Mouse (Mus musculus) hindbrain, embryonic 15.5 days (tissue): Measurements from ENCODE around the gene Elp4. TPM values are rescaled to one million over a fixed set of nuclear protein-coding genes. Genes with fewer than 3 reads are reported as not detected.

Source experiments
- ATAC-seq: fragments of 200-750 bp; cut with Nextera tagmentation; 2 replicates; pipeline ENCODE4 v1.8.0; 2017; ENCODE audit warnings: low read depth, moderate number of reproducible peaks, moderate TSS enrichment; ENCODE audit not compliant: low FRiP score
- H3K27ac ChIP-seq: fragments of 300-500 bp; sonication (generic); replicated peaks from 2 replicates; pipeline ENCODE4 v1.5.1; 2015; ENCODE audit warnings: mild to moderate bottlenecking, inconsistent platforms
- H3K27me3 ChIP-seq: fragments of 300-500 bp; sonication (generic); 2 replicates; pipeline ENCODE4 v1.6.1; 2015; ENCODE audit warnings: control low read depth, inconsistent platforms
- H3K36me3 ChIP-seq: fragments of 300-500 bp; sonication (generic); 2 replicates; pipeline ENCODE4 v1.6.1; 2015; ENCODE audit warnings: control low read depth, inconsistent platforms
- H3K4me1 ChIP-seq: fragments of 300-500 bp; sonication (generic); replicated peaks from 2 replicates; pipeline ENCODE4 v1.6.1; 2015; ENCODE audit warnings: control low read depth, inconsistent platforms
- H3K4me2 ChIP-seq: fragments of 300-500 bp; sonication (generic); 2 replicates; pipeline ENCODE4 v1.6.1; 2015; ENCODE audit warnings: moderate library complexity, mild to moderate bottlenecking, inconsistent platforms
- H3K4me3 ChIP-seq: fragments of 300-500 bp; sonication (generic); 2 replicates; pipeline ENCODE4 v1.5.1; 2015; ENCODE audit warnings: mild to moderate bottlenecking, inconsistent platforms
- H3K9ac ChIP-seq: fragments of 300-500 bp; sonication (generic); 2 replicates; pipeline ENCODE4 v1.6.1; 2015; ENCODE audit warnings: inconsistent platforms
- H3K9me3 ChIP-seq: fragments of 300-500 bp; sonication (generic); 2 replicates; pipeline ENCODE4 v1.6.1; 2016; ENCODE audit warnings: control low read depth, inconsistent platforms
- WGBS: fragments of 180-500 bp; shearing (Covaris S2); methylation state at CpG from one replicate; pipeline ENCODE4 v1.1.7; 2015; 5-methylcytosine and 5-hydroxymethylcytosine counted together
- polyA plus RNA-seq: library from polyadenylated mRNA; unstranded; fragments of >200 nt; fragmentation: Nextera tagmentation; extraction: Ambion mirVana; gene quantifications from 2 replicates; pipeline ENCODE4 v1.2.1, GENCODE M21; 2015

Gene Elp4
- polyA plus RNA-seq, 1 experiment from 2014 or later: 39.3 TPM

DNA sequence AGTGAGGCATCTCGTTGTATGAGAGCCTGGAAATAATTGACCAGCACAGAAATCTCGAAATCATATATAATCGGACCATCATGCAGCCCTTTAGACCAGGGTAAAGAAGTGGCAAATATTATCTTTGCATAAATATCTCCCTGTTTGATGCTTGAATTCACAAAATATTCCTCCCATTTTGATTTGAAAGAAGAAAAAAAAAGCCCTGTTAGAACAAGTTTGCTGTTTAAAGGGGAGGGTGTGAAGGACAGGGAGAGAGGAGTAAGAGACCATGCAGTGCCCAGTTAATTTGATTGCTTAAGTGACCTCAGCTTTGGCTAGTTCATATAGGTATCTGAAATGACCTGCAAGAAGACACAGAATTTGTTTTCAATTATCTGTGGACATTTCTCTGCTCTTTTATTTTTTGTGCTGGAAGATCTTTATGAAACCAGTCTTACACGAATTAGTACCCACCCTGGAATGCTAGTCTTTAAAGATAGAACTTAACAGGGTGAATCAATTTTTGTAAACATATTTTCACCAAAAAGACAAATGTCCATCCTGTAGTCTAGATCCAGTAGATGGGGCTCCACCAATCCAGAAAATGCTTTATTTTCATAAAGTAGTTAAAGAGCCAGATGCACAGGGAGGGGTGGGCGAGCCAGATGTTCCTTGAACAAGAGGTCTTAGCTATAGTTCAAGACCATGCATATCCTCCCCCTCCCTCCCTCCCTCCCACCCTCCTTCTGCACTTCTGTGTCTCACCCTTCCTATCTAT lies 238.7 kb downstream of the Elp4 start:
- Histone ChIP-seq H3K4me1 (peaks cover 14% of the 10 kb centered on the region), H3K36me3 (no peaks in the 10 kb centered on the region), H3K4me2 (no peak overlapping the region), H3K27ac (no peak overlapping the region), H3K27me3 (peaks cover 77% of the 10 kb centered on the region), H3K9me3 (no peaks in the 10 kb centered on the region), H3K9ac (no peak overlapping the region), H3K4me3 (no peak overlapping the region)
- no peak for ATAC-seq
- 28% methylated on average over 5 of the region's 5 CpGs for WGBS

DNA sequence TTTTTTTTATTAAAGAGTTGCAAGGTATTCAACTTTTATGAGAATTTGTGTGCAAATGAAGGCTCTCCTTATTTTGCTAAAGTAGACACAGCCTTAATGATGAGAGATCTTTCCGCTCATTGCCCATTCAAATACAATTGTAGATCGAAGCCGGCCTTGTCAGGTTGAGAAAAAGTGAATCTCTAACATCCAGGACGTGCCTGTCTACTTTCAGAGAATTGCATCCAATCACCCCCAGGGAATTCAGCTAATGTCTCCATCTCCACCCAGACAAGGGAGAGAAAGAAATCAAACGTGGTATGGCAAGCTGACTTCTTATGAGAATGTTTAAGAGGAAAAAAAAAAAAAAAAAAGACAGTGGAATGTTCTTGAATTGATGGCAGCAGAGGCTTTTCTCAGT lies 239.4 kb downstream of the Elp4 start:
- H3K36me3 ChIP-seq: no peaks in the 10 kb centered on the region
- no peak overlapping the region for H3K4me3 ChIP-seq
- peaks cover 79% of the 10 kb centered on the region for H3K27me3 ChIP-seq
- H3K9me3 ChIP-seq: no peaks in the 10 kb centered on the region
- WGBS: 15% methylated on average over 5 of the region's 5 CpGs
- no peak overlapping the region for H3K9ac ChIP-seq
- no peak overlapping the region for H3K4me2 ChIP-seq
- H3K27ac ChIP-seq: no peak overlapping the region
- peaks cover 21% of the 10 kb centered on the region for H3K4me1 ChIP-seq
- ATAC-seq: no peak

DNA sequence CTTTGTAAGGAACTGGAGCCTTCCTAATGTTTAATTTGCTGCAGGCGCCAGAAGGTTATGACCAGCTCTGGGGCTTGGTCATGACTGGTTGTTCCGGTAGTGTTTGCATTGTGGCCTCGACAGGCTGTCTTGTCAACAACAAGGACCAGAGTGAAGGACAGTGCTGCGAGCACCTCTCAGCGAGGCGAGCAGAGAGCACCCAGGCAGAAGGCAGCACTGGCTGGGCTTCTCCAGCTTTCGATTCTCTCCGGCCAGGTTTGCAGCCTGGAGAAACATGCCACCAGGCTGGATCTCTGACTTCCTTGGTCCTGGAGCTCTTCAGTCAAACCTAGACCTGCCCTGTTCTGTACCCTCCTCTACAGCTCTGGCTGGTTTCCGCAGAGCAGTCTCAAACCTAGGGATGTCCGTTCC lies 241.3 kb downstream of the Elp4 start:
- Histone ChIP-seq H3K9me3 (no peaks in the 10 kb centered on the region), H3K36me3 (no peaks in the 10 kb centered on the region), H3K4me3 (no peak overlapping the region), H3K9ac (no peak overlapping the region), H3K27me3 (peaks cover 87% of the 10 kb centered on the region), H3K4me2 (no peak overlapping the region), H3K4me1 (peaks cover 14% of the 10 kb centered on the region), H3K27ac (no peak overlapping the region)
- WGBS: 12% methylated on average over 10 of the region's 10 CpGs
- no peak for ATAC-seq

DNA sequence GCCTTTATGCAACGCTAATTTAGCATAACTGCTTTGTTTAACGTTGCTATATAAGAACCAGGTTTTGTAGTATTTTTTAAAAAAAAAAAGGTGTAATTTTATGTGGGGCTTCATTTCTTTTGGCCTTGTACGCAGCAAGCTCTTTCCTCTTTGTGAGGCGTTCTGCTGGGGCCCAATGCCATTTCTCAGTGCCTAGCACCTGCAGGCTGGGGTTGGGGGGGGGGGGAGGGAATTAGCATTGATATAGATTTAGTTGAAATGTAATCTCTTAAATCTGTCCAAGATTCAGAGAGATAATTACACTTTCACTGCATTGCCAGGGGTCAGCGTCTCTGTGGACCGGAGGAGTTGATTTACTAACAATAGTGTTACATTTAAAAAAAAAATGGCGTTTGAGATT lies 241.8 kb downstream of the Elp4 start:
- no peak overlapping the region for H3K27ac ChIP-seq
- H3K4me1 ChIP-seq: peaks cover 14% of the 10 kb centered on the region
- H3K27me3 ChIP-seq: peaks cover 86% of the 10 kb centered on the region
- ATAC-seq: no peak
- 5% methylated on average over 7 of the region's 7 CpGs for WGBS
- no peaks in the 10 kb centered on the region for H3K36me3 ChIP-seq
- H3K4me2 ChIP-seq: no peak overlapping the region
- no peaks in the 10 kb centered on the region for H3K9me3 ChIP-seq
- no peak overlapping the region for H3K9ac ChIP-seq
- no peak overlapping the region for H3K4me3 ChIP-seq

DNA sequence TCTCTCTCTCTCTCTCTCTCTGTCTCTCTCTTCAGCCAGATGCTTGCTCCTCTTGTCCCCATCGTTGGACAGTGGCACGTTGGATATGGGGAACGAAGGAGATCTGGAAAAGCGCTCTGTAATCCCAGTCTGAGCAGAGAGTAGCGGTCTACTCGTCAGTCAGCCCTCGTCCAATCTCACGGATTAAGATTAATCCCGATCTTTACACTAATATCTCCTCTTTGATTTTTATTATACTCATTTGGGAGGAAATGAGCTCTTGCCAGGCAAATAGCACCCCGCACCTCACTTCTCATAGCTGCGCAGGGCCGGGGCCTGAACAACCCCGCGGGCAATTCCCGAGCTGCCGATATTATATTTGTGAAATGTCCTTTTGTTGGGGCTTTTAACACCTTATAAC lies 242.2 kb downstream of the Elp4 start:
- no peak for ATAC-seq
- 5% methylated on average over 16 of the region's 16 CpGs for WGBS
- Histone ChIP-seq H3K36me3 (no peaks in the 10 kb centered on the region), H3K4me2 (no peak overlapping the region), H3K27ac (no peak overlapping the region), H3K9me3 (no peaks in the 10 kb centered on the region), H3K9ac (no peak overlapping the region), H3K4me1 (peaks cover 14% of the 10 kb centered on the region), H3K27me3 (peaks cover 85% of the 10 kb centered on the region), H3K4me3 (no peak overlapping the region)

DNA sequence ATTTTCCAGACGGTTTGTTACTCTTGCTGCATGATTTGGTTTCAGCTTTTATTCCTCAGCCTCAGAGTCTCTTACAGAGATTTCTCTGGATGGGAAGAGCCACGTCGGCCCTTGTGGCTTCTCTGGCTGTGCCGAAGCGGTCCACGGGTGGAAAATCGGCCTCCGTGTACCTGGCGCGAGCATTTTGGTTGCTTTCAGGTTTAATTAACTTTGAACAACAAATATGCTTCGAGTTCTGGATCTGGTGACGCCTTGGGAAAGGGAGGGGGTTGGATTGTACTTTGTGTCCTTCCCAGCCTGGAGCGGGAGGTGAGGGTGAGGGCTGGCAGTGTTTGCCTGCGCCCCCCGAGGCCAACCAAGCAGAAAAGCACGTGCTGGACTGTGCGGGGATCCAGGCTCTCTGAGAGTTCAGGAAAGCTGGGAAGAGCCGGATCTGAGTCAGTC lies 242.7 kb downstream of the Elp4 start:
- H3K27ac ChIP-seq: no peak overlapping the region
- ATAC-seq: no peak
- H3K9me3 ChIP-seq: no peaks in the 10 kb centered on the region
- H3K9ac ChIP-seq: no peak overlapping the region
- peaks cover 14% of the 10 kb centered on the region for H3K4me1 ChIP-seq
- H3K36me3 ChIP-seq: no peaks in the 10 kb centered on the region
- no peak overlapping the region for H3K4me3 ChIP-seq
- H3K27me3 ChIP-seq: peaks cover 85% of the 10 kb centered on the region
- under 1% methylated on average over 18 of the region's 18 CpGs for WGBS
- peak overlapping the region; percentile 43 for H3K4me2 ChIP-seq

DNA sequence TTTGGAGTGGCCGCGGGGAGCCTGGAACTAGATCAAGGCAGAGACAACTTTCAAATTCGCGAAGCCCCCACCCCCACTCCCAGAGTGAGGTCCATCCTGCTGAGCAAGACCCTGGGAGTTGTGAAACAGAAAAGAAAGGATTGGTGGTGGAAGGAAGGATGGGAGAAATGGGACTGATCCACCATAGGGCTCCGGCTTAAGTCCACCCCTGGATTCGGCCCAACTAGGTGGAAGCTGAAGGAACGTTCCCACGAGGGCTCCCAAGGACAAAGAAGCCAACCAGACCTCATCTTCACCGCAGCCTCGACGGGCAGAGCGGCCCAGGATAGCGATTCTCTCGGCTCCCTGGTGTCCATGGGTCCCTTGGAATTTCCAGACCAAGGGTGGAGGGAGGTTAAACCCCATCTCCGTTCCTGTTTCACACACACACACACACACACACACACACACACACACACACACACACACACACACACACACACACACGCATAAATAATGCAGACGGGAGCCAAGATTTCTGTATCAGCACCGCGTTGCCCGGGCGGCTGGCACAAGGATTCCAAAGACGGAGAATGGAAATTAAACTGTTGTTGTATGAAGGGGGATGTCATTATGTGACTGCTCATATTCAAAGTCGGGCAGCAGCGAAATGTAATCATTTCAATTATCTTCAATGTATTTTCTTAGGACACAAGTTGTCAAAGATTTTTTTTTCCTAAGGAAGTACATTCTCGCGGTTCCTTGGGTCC lies 243.3 kb downstream of the Elp4 start:
- Histone ChIP-seq H3K4me1 (peaks cover 14% of the 10 kb centered on the region), H3K27ac (no peak overlapping the region; the same call in 1 of the 2 replicates), H3K36me3 (no peaks in the 10 kb centered on the region), H3K4me3 (peak overlapping the region; percentile 18), H3K27me3 (peaks cover 84% of the 10 kb centered on the region), H3K9ac (no peak overlapping the region), H3K4me2 (peak overlapping the region; percentile 43), H3K9me3 (no peaks in the 10 kb centered on the region)
- 2% methylated on average over 26 of the region's 26 CpGs for WGBS
- ATAC-seq: peak; percentile 46; the same call in 1 of the 2 replicates

DNA sequence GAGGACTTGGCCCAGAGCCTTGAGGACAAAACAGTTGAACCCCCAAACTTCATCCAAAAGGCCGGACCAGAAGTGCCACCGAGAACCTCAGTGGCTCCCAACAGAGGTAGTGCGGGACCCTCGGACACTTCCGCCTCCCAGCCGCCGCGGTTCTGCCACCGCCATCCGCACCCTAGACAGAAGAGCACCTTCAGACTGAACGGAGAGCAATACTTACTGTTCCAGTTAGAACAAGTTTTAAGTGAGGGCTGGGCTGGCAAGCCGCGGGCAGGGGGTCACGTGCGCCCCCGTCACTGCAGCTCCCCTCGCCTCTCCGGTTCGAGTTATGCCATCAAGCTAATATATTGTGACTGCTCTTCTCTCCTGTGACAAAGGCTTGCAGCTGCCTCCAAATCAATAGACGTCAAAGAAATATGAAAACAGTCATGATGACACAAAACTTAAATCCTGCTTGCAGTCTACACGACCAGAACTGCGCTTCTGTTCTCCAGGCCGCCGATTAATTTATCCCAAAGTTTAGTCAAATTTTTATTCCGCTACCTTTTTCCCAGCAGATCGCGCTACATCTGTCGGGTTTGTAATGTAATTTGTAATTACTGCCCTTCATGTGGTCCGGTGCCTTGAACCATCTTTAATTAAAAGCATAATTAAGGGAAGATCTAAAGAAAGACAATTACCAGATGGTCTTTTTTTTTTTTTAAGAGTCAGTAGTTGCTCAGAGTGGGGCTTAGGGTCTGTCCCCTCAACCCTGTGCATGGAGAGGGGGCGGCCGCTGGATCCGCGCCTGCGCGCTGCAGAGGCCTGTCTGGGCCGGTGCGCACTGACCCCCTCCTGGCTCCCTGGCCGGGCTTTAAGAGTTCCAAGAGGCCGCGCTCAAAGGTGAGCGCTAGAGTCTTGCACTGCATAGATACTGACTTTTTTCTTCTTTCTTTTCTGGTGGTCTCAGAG lies 244.2 kb downstream of the Elp4 start:
- Histone ChIP-seq H3K4me1 (peaks cover 14% of the 10 kb centered on the region), H3K9ac (no peak overlapping the region), H3K36me3 (no peaks in the 10 kb centered on the region), H3K27me3 (peaks cover 75% of the 10 kb centered on the region), H3K27ac (no peak overlapping the region), H3K9me3 (no peaks in the 10 kb centered on the region), H3K4me2 (peak overlapping the region; percentile 43), H3K4me3 (peak overlapping the region; percentile 18)
- peak; percentile 75; the same call in 1 of the 2 replicates for ATAC-seq
- 1% methylated on average over 41 of the region's 41 CpGs for WGBS

DNA sequence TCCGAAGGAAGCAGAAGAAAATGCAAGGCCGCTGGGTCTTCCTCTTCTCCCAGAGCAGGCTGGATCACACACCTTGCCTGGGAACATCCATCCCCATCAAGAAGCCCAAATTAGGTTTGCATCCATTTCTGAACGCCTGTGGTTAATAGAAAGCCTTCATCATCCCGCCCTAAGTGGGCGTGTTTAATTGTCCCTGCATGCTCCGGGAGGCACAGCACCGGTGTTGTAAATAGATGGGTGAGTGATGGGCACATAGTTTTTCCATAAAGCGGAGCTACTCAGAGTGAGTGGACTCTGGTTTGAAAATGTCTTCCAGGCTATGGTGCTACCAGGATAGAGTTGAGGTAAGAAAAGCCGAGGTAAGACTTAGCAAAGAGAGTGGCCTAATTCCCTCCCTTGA lies 245.0 kb downstream of the Elp4 start:
- peaks cover 67% of the 10 kb centered on the region for H3K27me3 ChIP-seq
- ATAC-seq: no peak
- H3K4me2 ChIP-seq: peak overlapping the region; percentile 43
- no peak overlapping the region for H3K27ac ChIP-seq
- H3K36me3 ChIP-seq: no peaks in the 10 kb centered on the region
- H3K4me3 ChIP-seq: no peak overlapping the region
- H3K9me3 ChIP-seq: no peaks in the 10 kb centered on the region
- H3K4me1 ChIP-seq: peaks cover 14% of the 10 kb centered on the region
- WGBS: 15% methylated on average over 9 of the region's 9 CpGs
- no peak overlapping the region for H3K9ac ChIP-seq

DNA sequence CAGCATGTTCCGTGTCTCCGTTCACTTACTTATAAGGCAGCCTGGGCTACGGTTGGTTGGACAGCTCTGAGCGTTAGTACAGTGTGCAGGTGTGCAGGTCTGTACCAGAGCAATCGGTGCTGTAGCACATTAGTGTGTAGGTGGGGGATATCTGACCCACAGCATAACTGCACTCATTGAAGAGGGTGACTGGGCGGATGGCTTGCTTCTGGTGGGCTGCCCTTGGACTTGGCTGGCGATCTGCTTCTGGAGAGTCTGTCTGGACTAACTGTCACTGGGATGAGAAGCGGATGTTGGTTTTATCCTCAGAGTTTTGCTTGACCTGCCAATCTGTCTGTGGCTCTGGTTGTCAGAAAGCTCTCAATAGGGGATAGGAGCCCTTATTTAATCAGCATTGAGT lies 247.9 kb downstream of the Elp4 start:
- Histone ChIP-seq H3K4me1 (peaks cover 14% of the 10 kb centered on the region), H3K9me3 (no peaks in the 10 kb centered on the region), H3K9ac (no peak overlapping the region), H3K4me2 (no peak overlapping the region), H3K4me3 (no peak overlapping the region), H3K36me3 (no peaks in the 10 kb centered on the region), H3K27me3 (peaks cover 45% of the 10 kb centered on the region), H3K27ac (no peak overlapping the region)
- 90% methylated on average over 8 of the region's 8 CpGs for WGBS
- ATAC-seq: no peak
